Comparison of ENCODE assay signal across 21 mouse cellular contexts in the genomic region with DNA sequence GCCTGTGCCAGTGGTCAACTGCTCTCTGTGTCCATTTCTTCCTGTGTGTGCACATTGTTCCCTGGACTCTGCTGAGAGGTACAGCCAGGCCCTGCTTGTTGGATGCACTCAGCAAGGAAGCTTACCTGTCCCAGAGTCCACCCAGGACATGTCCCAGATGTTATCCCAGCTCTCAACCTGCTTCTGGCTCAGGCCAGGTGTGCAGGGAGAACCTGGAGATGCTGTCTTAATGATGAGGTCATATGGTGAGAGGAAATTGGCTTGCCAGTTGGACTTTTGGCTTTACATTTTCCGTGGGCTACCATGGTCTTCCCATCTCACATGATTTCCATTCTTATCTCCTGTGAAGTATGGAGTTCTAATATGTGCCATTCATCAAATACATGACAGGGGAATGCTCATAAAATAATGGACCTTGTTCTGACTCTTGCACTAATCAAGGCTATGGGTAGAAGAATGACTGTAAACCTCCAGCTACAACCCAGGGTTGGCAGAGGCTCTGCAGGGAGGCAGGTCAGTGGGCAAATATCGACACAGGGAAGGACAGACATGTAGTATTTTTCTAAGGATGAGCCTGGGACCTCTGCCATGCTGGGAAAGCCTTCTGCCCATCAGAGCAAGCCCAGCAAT.
DNase-seq lines count a peak whose midpoint lies in the region; ATAC-seq and TF ChIP-seq lines count a peak whose summit lies in the region.
"Had no signal": no experiment of that assay in that cellular context is flagged by ENCODE, and none has a peak within 500 bp of the region (broad histone marks: within the 10 kb centered on the region; RNA-seq: fewer than 3 reads in every experiment).

No protein-coding gene starts in this region.

- H3K27me3 ChIP-seq in intestine, embryonic 15.5 days (replicated peaks): no peaks in the 10 kb centered on the region
- H3K27me3 ChIP-seq in intestine, postnatal 0 days (replicated peaks; ENCODE audit: control insufficient read depth, insufficient read depth, low read length): no peaks in the 10 kb centered on the region
- no peaks in the 10 kb centered on the region for H3K27me3 ChIP-seq in intestine, embryonic 16.5 days (replicated peaks; ENCODE audit: control insufficient read depth, insufficient read depth, low read length)
- H3K27me3 ChIP-seq: CH12.LX, Patski had no signal

- peak; percentile 79 for DNase-seq in heart, adult 11 months
- DNase-seq in heart, adult 18-20 months: no peak
- DNase-seq in lung, postnatal 4 days: no peak
- DNase-seq: adrenal gland, adult 2 months; adrenal gland, adult 8-10 months; adrenal gland, postnatal 10 days; adrenal gland, postnatal 14 days; adrenal gland, postnatal 25 days; adrenal gland, postnatal 36 days; B cell, adult 2 months; cerebellum, adult 11 months; cerebellum, adult 11-12 months; cerebellum, adult 18-20 months had no signal

- no peak overlapping the region for H3K4me3 ChIP-seq in intestine, embryonic 15.5 days (replicated peaks)
- H3K4me3 ChIP-seq in intestine, postnatal 0 days (ENCODE audit: low read depth, low read length): no peak overlapping the region
- no peak overlapping the region for H3K4me3 ChIP-seq in intestine, embryonic 16.5 days (ENCODE audit: low read length)

- H3K4me2 ChIP-seq in intestine, embryonic 15.5 days (replicated peaks): no peak overlapping the region
- H3K4me2 ChIP-seq in intestine, postnatal 0 days (replicated peaks; ENCODE audit: low read depth): no peak overlapping the region
- no peak overlapping the region for H3K4me2 ChIP-seq in intestine, embryonic 16.5 days (ENCODE audit: low read depth, low read length)

- no peak for TF ChIP-seq CTCF in intestine, postnatal 0 days (IDR thresholded peaks at IDR 0.05; ENCODE audit: low read depth)

- H3K9me3 ChIP-seq in intestine, embryonic 15.5 days: no peaks in the 10 kb centered on the region
- H3K9me3 ChIP-seq in intestine, postnatal 0 days (ENCODE audit: control insufficient read depth): no peaks in the 10 kb centered on the region
- H3K9me3 ChIP-seq in intestine, embryonic 16.5 days (ENCODE audit: control insufficient read depth, low read length): no peaks in the 10 kb centered on the region

- no peak overlapping the region for H3K27ac ChIP-seq in intestine, embryonic 15.5 days
- H3K27ac ChIP-seq in intestine, postnatal 0 days (ENCODE audit: low read depth, low read length): no peak overlapping the region
- H3K27ac ChIP-seq in intestine, embryonic 16.5 days (ENCODE audit: low read length): no peak overlapping the region

- 67% methylated on average over 2 of the region's 2 CpGs for WGBS in intestine, embryonic 15.5 days
- whole genome bisulfite sequencing in intestine, postnatal 0 days: 25% methylated on average over 2 of the region's 2 CpGs
- WGBS in intestine, embryonic 16.5 days: 58% methylated on average over 2 of the region's 2 CpGs

- H3K9ac ChIP-seq in intestine, embryonic 15.5 days: no peak overlapping the region
- H3K9ac ChIP-seq in intestine, postnatal 0 days (ENCODE audit: low read depth, low read length): no peak overlapping the region
- H3K9ac ChIP-seq in intestine, embryonic 16.5 days (ENCODE audit: low read depth, low read length): no peak overlapping the region

- H3K4me1 ChIP-seq in intestine, embryonic 15.5 days (replicated peaks): no peaks in the 10 kb centered on the region
- H3K4me1 ChIP-seq in intestine, postnatal 0 days (replicated peaks; ENCODE audit: control insufficient read depth, insufficient read depth, low read length): no peaks in the 10 kb centered on the region
- no peaks in the 10 kb centered on the region for H3K4me1 ChIP-seq in intestine, embryonic 16.5 days (ENCODE audit: control insufficient read depth, insufficient read depth, low read length)

- H3K36me3 ChIP-seq in intestine, embryonic 15.5 days: no peaks in the 10 kb centered on the region
- H3K36me3 ChIP-seq in intestine, postnatal 0 days (ENCODE audit: control insufficient read depth, insufficient read depth): no peaks in the 10 kb centered on the region
- H3K36me3 ChIP-seq in intestine, embryonic 16.5 days (ENCODE audit: control insufficient read depth, insufficient read depth, low read length): no peaks in the 10 kb centered on the region
- H3K36me3 ChIP-seq: G1E had no signal

- peak; percentile 87 for ATAC-seq in intestine, embryonic 15.5 days
- ATAC-seq in intestine, postnatal 0 days: no peak
- ATAC-seq in intestine, embryonic 16.5 days: peak; percentile 88
- ATAC-seq: activated CD4-positive, CD25-positive, alpha-beta regulatory T cell, adult 4 months; CD4-positive, CD25-positive, alpha-beta regulatory T cell, adult 4 months; Patski had no signal
